Mouse (Mus musculus): ENCODE results near the gene Gemin7. TPM values are rescaled to one million over a fixed set of nuclear protein-coding genes. Genes with fewer than 3 reads are reported as not detected.
"Not testable (repeated sequence)": the region's sequence is repeated elsewhere in the genome, so short reads cannot be mapped to it uniquely, and the experiment has no call there.

Gene Gemin7
- total and polyA plus RNA-seq, 2 experiments from 2014 or later, result 38.2 to 148 TPM

DNA sequence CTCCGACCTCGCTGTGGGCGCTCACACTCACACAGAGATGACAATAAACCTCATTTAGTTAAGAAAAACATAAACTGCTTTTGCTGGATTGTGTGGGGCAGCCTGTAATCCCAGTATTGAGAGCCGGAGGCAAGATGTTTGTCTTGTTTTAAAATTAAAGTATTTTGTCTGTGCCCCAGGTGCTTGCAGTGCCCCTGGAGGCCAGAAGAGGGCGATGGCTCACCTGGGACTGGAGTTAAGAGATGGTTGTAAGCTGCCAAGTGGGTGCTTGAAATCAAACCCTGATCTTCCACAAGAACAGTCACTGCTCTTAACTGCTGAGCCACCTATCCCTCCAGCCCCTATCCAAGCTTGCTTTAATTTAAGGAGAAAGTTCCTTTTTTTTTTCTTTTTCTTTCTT lies 33.6 kb upstream of the Gemin7 start:
- no peak overlapping the region for H3K27ac ChIP-seq (ENCODE audit: low read depth, low read length)
- H3K36me3 ChIP-seq (ENCODE audit: insufficient read depth), result no peaks in the 10 kb centered on the region
- WGBS, result 78% methylated on average over 5 of the region's 5 CpGs
- no peak; the same call in 1 of the 2 replicates for TF ChIP-seq CTCF (IDR thresholded peaks at IDR 0.05; ENCODE audit: low read depth)
- H3K4me3 ChIP-seq (ENCODE audit: low read depth, low read length), result no peak overlapping the region
- ATAC-seq (no peak), DNase-seq (no peak)
- no peaks in the 10 kb centered on the region for H3K27me3 ChIP-seq (ENCODE audit: insufficient read depth, low read length)
- H3K4me2 ChIP-seq (ENCODE audit: low read depth), result no peak overlapping the region
- H3K9ac ChIP-seq, result no peak overlapping the region
- no peaks in the 10 kb centered on the region for H3K4me1 ChIP-seq (ENCODE audit: insufficient read depth)
- H3K9me3 ChIP-seq (ENCODE audit: low read length), result no peaks in the 10 kb centered on the region

DNA sequence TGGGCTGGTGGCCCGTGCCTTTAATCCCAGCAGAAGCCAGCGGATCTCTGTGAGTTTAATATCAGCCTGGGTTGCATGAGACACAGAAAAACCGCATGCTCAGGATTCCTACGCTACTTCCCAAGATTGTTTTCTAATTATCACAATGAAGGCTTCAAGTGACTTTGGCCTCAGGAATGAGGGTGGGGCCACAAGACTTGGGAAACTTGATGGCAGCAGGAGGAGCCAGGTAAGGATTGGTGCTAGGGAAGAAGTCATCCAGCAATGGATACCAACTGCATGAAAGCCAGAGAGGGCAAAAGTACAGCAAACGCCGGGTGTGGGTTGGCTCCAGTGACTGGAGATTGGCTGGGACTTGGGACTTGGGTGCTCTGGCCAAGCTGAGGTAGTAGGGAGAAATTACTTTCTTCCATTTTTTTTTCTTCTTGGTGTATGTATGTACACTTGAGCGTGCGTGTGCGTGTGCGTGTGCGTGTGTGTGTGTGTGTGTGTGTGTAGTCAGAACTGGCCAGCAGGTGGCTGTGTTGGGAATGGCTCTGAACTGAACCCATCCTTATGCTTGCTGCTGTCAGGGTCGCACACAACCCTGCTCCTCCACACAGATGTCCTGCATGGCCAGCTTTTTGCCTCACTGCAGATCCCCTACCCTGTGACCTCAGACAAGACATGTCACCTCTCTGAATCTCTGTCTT lies 32.4 kb upstream of the Gemin7 start:
- Histone ChIP-seq H3K36me3 (ENCODE audit: insufficient read depth) (no peaks in the 10 kb centered on the region), H3K27me3 (ENCODE audit: insufficient read depth, low read length) (no peaks in the 10 kb centered on the region), H3K9me3 (ENCODE audit: low read length) (no peaks in the 10 kb centered on the region), H3K4me3 (ENCODE audit: low read depth, low read length) (no peak overlapping the region), H3K4me1 (ENCODE audit: insufficient read depth) (no peaks in the 10 kb centered on the region), H3K9ac (no peak overlapping the region), H3K27ac (ENCODE audit: low read depth, low read length) (no peak overlapping the region), H3K4me2 (ENCODE audit: low read depth) (no peak overlapping the region)
- ATAC-seq (no peak), DNase-seq (no peak)
- 92% methylated on average over 12 of the region's 12 CpGs for WGBS
- no peak for TF ChIP-seq CTCF (IDR thresholded peaks at IDR 0.05; ENCODE audit: low read depth)

GRCm38 (mm10) chr7:19607291-19607690 lies 29.9 kb upstream of the Gemin7 start:
- Histone ChIP-seq H3K4me1 (ENCODE audit: insufficient read depth) (peaks cover 15% of the 10 kb centered on the region), H3K4me2 (ENCODE audit: low read depth) (no peak overlapping the region), H3K27ac (ENCODE audit: low read depth, low read length) (no peak overlapping the region), H3K36me3 (ENCODE audit: insufficient read depth) (no peaks in the 10 kb centered on the region), H3K9me3 (ENCODE audit: low read length) (no peaks in the 10 kb centered on the region), H3K4me3 (ENCODE audit: low read depth, low read length) (no peak overlapping the region), H3K27me3 (ENCODE audit: insufficient read depth, low read length) (no peaks in the 10 kb centered on the region), H3K9ac (no peak overlapping the region)
- no peak for ATAC-seq
- WGBS, result 88% methylated on average over 5 of the region's 5 CpGs
- TF ChIP-seq CTCF (IDR thresholded peaks at IDR 0.05; ENCODE audit: low read depth), result 0 out of 2 replicates have a peak, but pooled peaks have one; percentile 10
- DNase-seq, result no peak

GRCm38 (mm10) chr7:19604606-19605214 lies 27.3 kb upstream of the Gemin7 start:
- peak overlapping the region; percentile 90 for H3K9ac ChIP-seq
- ATAC-seq, result peak; percentile 23; the same call in 1 of the 2 replicates
- 0 out of 2 replicates have a peak, but pooled peaks have one; percentile 0 for TF ChIP-seq CTCF (IDR thresholded peaks at IDR 0.05; ENCODE audit: low read depth)
- peak overlapping the region; percentile 93 for H3K4me2 ChIP-seq (ENCODE audit: low read depth)
- H3K27ac ChIP-seq (ENCODE audit: low read depth, low read length), result peak overlapping the region; percentile 66
- WGBS, result 58% methylated on average over 10 of the region's 10 CpGs
- H3K9me3 ChIP-seq (ENCODE audit: low read length); H3K27me3 ChIP-seq (ENCODE audit: insufficient read depth, low read length); DNase-seq; H3K36me3 ChIP-seq (ENCODE audit: insufficient read depth): not testable (repeated sequence)
- H3K4me3 ChIP-seq (ENCODE audit: low read depth, low read length), result peak overlapping the region; percentile 73
- peaks cover 15% of the 10 kb centered on the region for H3K4me1 ChIP-seq (ENCODE audit: insufficient read depth)

- H3K4me2 ChIP-seq (ENCODE audit: low read depth), result peak within 1 kb of the TSS; percentile 93
- WGBS, result 1% methylated on average over 57 of the region's 57 CpGs
- H3K9ac ChIP-seq, result peak within 1 kb of the TSS; percentile 90
- no peaks in the 10 kb centered on the region for H3K9me3 ChIP-seq (ENCODE audit: low read length)
- 0 out of 2 replicates have a peak, but pooled peaks cover 11% of the 10 kb centered on the region for H3K36me3 ChIP-seq (ENCODE audit: insufficient read depth)
- no peaks in the 10 kb centered on the region for H3K27me3 ChIP-seq (ENCODE audit: insufficient read depth, low read length)
- TF ChIP-seq CTCF (IDR thresholded peaks at IDR 0.05; ENCODE audit: low read depth), result 0 out of 2 replicates have a peak, but pooled peaks have one; percentile 21
- peak; percentile 96 for ATAC-seq
- peak within 1 kb of the TSS; percentile 73 for H3K4me3 ChIP-seq (ENCODE audit: low read depth, low read length)
- peaks cover 15% of the 10 kb centered on the region for H3K4me1 ChIP-seq (ENCODE audit: insufficient read depth)
- peak within 1 kb of the TSS; percentile 66 for H3K27ac ChIP-seq (ENCODE audit: low read depth, low read length)
- peak; percentile 93 for DNase-seq
These were observed 26.6 kb upstream of the Gemin7 start, which contains the start of gene Clasrp for GRCm38 (mm10) chr7:19603849-19604605. Clasrp (minus strand) TSS chr7:19604486.

DNA sequence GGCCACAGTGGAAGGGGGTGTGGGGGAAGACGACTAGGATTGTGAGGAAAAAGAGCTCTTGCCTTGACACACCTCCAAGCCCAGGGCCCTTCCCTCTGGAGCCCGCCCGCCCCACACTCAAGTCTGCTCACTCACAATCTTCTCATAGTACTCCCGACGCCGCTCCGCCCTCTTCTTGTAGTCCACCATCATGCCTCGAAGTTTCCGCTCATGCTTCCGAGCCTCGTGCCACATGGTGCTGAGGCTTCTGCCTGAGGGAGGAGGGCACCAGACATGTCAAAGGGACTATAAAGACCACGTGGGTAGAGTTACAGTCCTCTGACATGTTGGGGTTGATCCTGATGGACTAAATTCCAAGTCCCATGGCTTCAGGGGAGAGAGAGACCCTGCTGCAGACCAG lies 25.7 kb upstream of the Gemin7 start:
- H3K9ac ChIP-seq, result peak overlapping the region; percentile 90

More for the DNA sequence above, 25.7 kb upstream of the Gemin7 start:
- H3K4me2 ChIP-seq (ENCODE audit: low read depth), result peak overlapping the region; percentile 93
- H3K4me3 ChIP-seq (ENCODE audit: low read depth, low read length), result peak overlapping the region; percentile 73
- no peaks in the 10 kb centered on the region for H3K9me3 ChIP-seq (ENCODE audit: low read length)
- peaks cover 15% of the 10 kb centered on the region for H3K4me1 ChIP-seq (ENCODE audit: insufficient read depth)
- no peaks in the 10 kb centered on the region for H3K27me3 ChIP-seq (ENCODE audit: insufficient read depth, low read length)
- WGBS, result 84% methylated on average over 12 of the region's 12 CpGs
- ATAC-seq (no peak), DNase-seq (no peak)
- TF ChIP-seq CTCF (IDR thresholded peaks at IDR 0.05; ENCODE audit: low read depth), result no peak
- no peak overlapping the region for H3K27ac ChIP-seq (ENCODE audit: low read depth, low read length)
- peaks cover 20% of the 10 kb centered on the region for H3K36me3 ChIP-seq (ENCODE audit: insufficient read depth)

All from forebrain, postnatal 0 days (tissue).